ENCODE assay signal across 8 mouse cellular contexts in genomic region chr11:67897064-67897560, GRCm38 (mm10). TPM values are rescaled to one million over a fixed set of nuclear protein-coding genes. Genes with fewer than 3 reads are reported as not detected.
DNase-seq lines count a peak whose midpoint lies in the region; ATAC-seq and TF ChIP-seq lines count a peak whose summit lies in the region.

No protein-coding gene starts in this region.

- TF ChIP-seq CTCF in liver, adult 2 months (IDR thresholded peaks at IDR 0.05; ENCODE audit: low read depth, low read length): peak; percentile 84
- peak; percentile 80; the same call in 1 of the 2 replicates for TF ChIP-seq CTCF in testis, adult 2 months (IDR thresholded peaks at IDR 0.05; ENCODE audit: control insufficient read depth, insufficient read depth, insufficient replicate concordance, low read depth, low read length)

- 33% methylated on average over 8 of the region's 8 CpGs for WGBS in liver, adult 2 months
- 43% methylated on average over 8 of the region's 8 CpGs for WGBS in liver, embryonic 12.5 days (ENCODE audit: insufficient replicate concordance)
- 55% methylated on average over 8 of the region's 8 CpGs for WGBS in intestine, embryonic 14.5 days

- H3K4me2 ChIP-seq in liver, embryonic 12.5 days: no peak overlapping the region
- no peak overlapping the region for H3K4me2 ChIP-seq in intestine, embryonic 14.5 days (ENCODE audit: low read length)

- H3K9ac ChIP-seq in liver, adult 2 months (ENCODE audit: low read depth, low read length): no peak overlapping the region
- no peak overlapping the region for H3K9ac ChIP-seq in liver, embryonic 12.5 days
- H3K9ac ChIP-seq in intestine, embryonic 14.5 days (ENCODE audit: low read length): no peak overlapping the region

- ATAC-seq in liver, embryonic 12.5 days: no peak
- ATAC-seq in intestine, embryonic 14.5 days (replicated peaks; ENCODE audit: low FRiP score, low TSS enrichment, low read depth): peak; percentile 40; the same call in 1 of the 2 replicates
- ATAC-seq in monocyte, adult 5-6 weeks (replicated peaks; ENCODE audit: insufficient number of reproducible peaks, low FRiP score, low TSS enrichment, poor library complexity, severe bottlenecking): peak; percentile 9; the same call in 1 of the 2 replicates

- no peaks in the 10 kb centered on the region for H3K27me3 ChIP-seq in liver, adult 2 months (ENCODE audit: control insufficient read depth, insufficient read depth, low read length)
- no peaks in the 10 kb centered on the region for H3K27me3 ChIP-seq in liver, embryonic 12.5 days (replicated peaks)
- no peaks in the 10 kb centered on the region for H3K27me3 ChIP-seq in intestine, embryonic 14.5 days (replicated peaks; ENCODE audit: control insufficient read depth, insufficient read depth, low read length)
- no peaks in the 10 kb centered on the region for H3K27me3 ChIP-seq in testis, adult 2 months (ENCODE audit: control insufficient read depth, insufficient read depth, low read length)

- no peak overlapping the region for H3K27ac ChIP-seq in liver, adult 2 months (replicated peaks; ENCODE audit: insufficient read depth, low read depth, low read length)
- H3K27ac ChIP-seq in liver, embryonic 12.5 days: no peak overlapping the region
- no peak overlapping the region for H3K27ac ChIP-seq in intestine, embryonic 14.5 days (ENCODE audit: low read depth)
- no peak overlapping the region for H3K27ac ChIP-seq in testis, adult 2 months (ENCODE audit: control insufficient read depth, insufficient read depth, low read depth, low read length)

- no peak overlapping the region for H3K4me3 ChIP-seq in liver, adult 2 months (ENCODE audit: insufficient read depth, low read depth, low read length)
- H3K4me3 ChIP-seq in liver, embryonic 12.5 days: no peak overlapping the region
- no peak overlapping the region for H3K4me3 ChIP-seq in intestine, embryonic 14.5 days (ENCODE audit: low read depth, low read length)
- H3K4me3 ChIP-seq in testis, adult 2 months (ENCODE audit: control insufficient read depth, low read depth, low read length): no peak overlapping the region

- peak; percentile 35 for DNase-seq in liver, adult 2 months (ENCODE audit: extremely low read depth, low read depth, low spot score)
- DNase-seq in c-Kit-negative CD71-positive TER-119-positive erythroid progenitor cells, embryonic 14.5 days (ENCODE audit: low read depth, low spot score): peak; percentile 16
- peak; percentile 65 to 69 for DNase-seq in frontal cortex, postnatal 36 days (ENCODE audit: low spot score in 2 of 2)
- peak; percentile 76 for DNase-seq in intestine, embryonic 14.5 days (ENCODE audit: low spot score)
- DNase-seq in left cerebral cortex, adult 18-20 months (ENCODE audit: low spot score in 2 of 2): peak; percentile 64 to 69

- no peak for TF ChIP-seq POLR2A in liver, adult 2 months (IDR thresholded peaks at IDR 0.05; ENCODE audit: extremely low read depth, insufficient read depth, low read length)
- no peak for TF ChIP-seq POLR2A in testis, adult 2 months (IDR thresholded peaks at IDR 0.05; ENCODE audit: control insufficient read depth, low read depth, low read length)

- H3K4me1 ChIP-seq in liver, adult 2 months (ENCODE audit: control insufficient read depth, insufficient read depth, low read length): no peaks in the 10 kb centered on the region
- no peaks in the 10 kb centered on the region for H3K4me1 ChIP-seq in liver, embryonic 12.5 days
- no peaks in the 10 kb centered on the region for H3K4me1 ChIP-seq in intestine, embryonic 14.5 days (replicated peaks; ENCODE audit: control insufficient read depth, insufficient read depth, low read length)
- peaks cover 4% of the 10 kb centered on the region for H3K4me1 ChIP-seq in testis, adult 2 months (ENCODE audit: control insufficient read depth, insufficient read depth, low read length)

- no peaks in the 10 kb centered on the region for H3K79me2 ChIP-seq in liver, adult 2 months (ENCODE audit: control insufficient read depth, insufficient read depth, low read length)

- no peaks in the 10 kb centered on the region for H3K36me3 ChIP-seq in liver, adult 2 months (ENCODE audit: control insufficient read depth, insufficient read depth, low read length)
- H3K36me3 ChIP-seq in liver, embryonic 12.5 days: no peaks in the 10 kb centered on the region
- no peaks in the 10 kb centered on the region for H3K36me3 ChIP-seq in intestine, embryonic 14.5 days (ENCODE audit: control insufficient read depth, insufficient read depth, low read length)
- H3K36me3 ChIP-seq in testis, adult 2 months (ENCODE audit: control insufficient read depth, insufficient read depth, low read length): no peaks in the 10 kb centered on the region

- no peaks in the 10 kb centered on the region for H3K9me3 ChIP-seq in liver, embryonic 12.5 days (replicated peaks)
- H3K9me3 ChIP-seq in intestine, embryonic 14.5 days (ENCODE audit: control insufficient read depth, low read length): no peaks in the 10 kb centered on the region

RNA-seq across cellular contexts. Expression of gene Usp43, which starts 24.8 kb away (rescaled TPM):
- 0.27 TPM in 1 of 2 replicates, not detected in the other for total RNA-seq in liver, adult 2 months (2014; rRNA removed)
- 0.04 TPM in 2 replicates for polyA plus RNA-seq in liver, adult 2 months (2012; rRNA removed)
- polyA plus RNA-seq in liver, embryonic 12.5 days (2016; fragmentation: Nextera tagmentation; extraction: Ambion mirVana): 0.07 and 0.11 TPM in 2 replicates
- polyA plus RNA-seq in intestine, embryonic 14.5 days (2014; fragmentation: Nextera tagmentation; extraction: Ambion mirVana): 5.4 and 5.8 TPM in 2 replicates
- 1 to 10 TPM; 2.7 to 2.8 TPM for total RNA-seq in left cerebral cortex, adult 18-20 months (2021)
- not detected in 3 replicates for total RNA-seq in monocyte, adult 5-6 weeks (2017)
- 1.5 and 1.7 TPM in 2 replicates for polyA plus RNA-seq in testis, adult 2 months (2012; rRNA removed)

Comparison
In these comparisons a context has a peak if more than half of its experiments do, and no peak if none do; other contexts are left out.
1. DNase-seq: peak in every context shown above with its lines; median percentile 76 in intestine, embryonic 14.5 days; 67 in frontal cortex, postnatal 36 days; 66 in left cerebral cortex, adult 18-20 months; 35 in liver, adult 2 months; 16 in c-Kit-negative CD71-positive TER-119-positive erythroid progenitor cells, embryonic 14.5 days.